Mouse (Mus musculus) adrenal gland, postnatal 4 days (tissue): ENCODE measurements around the gene Dstyk. TPM values are rescaled to one million over a fixed set of nuclear protein-coding genes. Genes with fewer than 3 reads are reported as not detected.
"Not testable (repeated sequence)": the region's sequence is repeated elsewhere in the genome, so short reads cannot be mapped to it uniquely, and the experiment has no call there.

Experiments used
- DNase-seq, 2 experiments: peaks; one replicate each; pipeline ENCODE4 v3.0.0; 2021 to 2022; ENCODE audit warnings: low spot score in 2 of 2, mixed read lengths in 2 of 2
- total RNA-seq, 2 experiments: library from RNA; stranded (reverse); gene quantifications; 2 replicates each; pipeline ENCODE4 v1.2.3; 2021

Dstyk gene
- total RNA-seq, 2 experiments from 2014 or later = 28.3 to 29.0 TPM

GRCm38 (mm10) chr1:132436320-132436958 is 19.1 kb downstream of the Dstyk start:
- DNase-seq = no peak

GRCm38 (mm10) chr1:132436960-132437359 is 19.6 kb downstream of the Dstyk start:
- no peak for DNase-seq

- no peak for DNase-seq
Measured at GRCm38 (mm10) chr1:132437389-132437788, 20.0 kb downstream of the Dstyk start.

- no peak for DNase-seq
Measured at GRCm38 (mm10) chr1:132440896-132441435, 23.6 kb downstream of the Dstyk start.

- no peak for DNase-seq
Measured at GRCm38 (mm10) chr1:132449742-132450141, 32.4 kb downstream of the Dstyk start.

GRCm38 (mm10) chr1:132464651-132465050 is 47.3 kb downstream of the Dstyk start:
- no peak for DNase-seq

- DNase-seq = peak; percentile 9 to 11
Measured at GRCm38 (mm10) chr1:132468926-132469325, 51.6 kb downstream of the Dstyk start.

GRCm38 (mm10) chr1:132469519-132469918 is 52.2 kb downstream of the Dstyk start:
- DNase-seq = no peak

- not testable (repeated sequence) for DNase-seq
Measured at GRCm38 (mm10) chr1:132470031-132470430, 52.7 kb downstream of the Dstyk start.

- no peak for DNase-seq
Measured at GRCm38 (mm10) chr1:132471032-132471431, 53.7 kb downstream of the Dstyk start.

GRCm38 (mm10) chr1:132471499-132471898 is 54.1 kb downstream of the Dstyk start:
- no peak for DNase-seq

- no peak for DNase-seq
Measured at GRCm38 (mm10) chr1:132472537-132472936, 55.2 kb downstream of the Dstyk start.

GRCm38 (mm10) chr1:132474496-132474895 is 57.1 kb downstream of the Dstyk start:
- no peak for DNase-seq

- DNase-seq = no peak
Measured at GRCm38 (mm10) chr1:132476575-132476927, 59.2 kb downstream of the Dstyk start.

- peak; percentile 67 to 75 for DNase-seq
Measured at GRCm38 (mm10) chr1:132476928-132477691, 59.8 kb downstream of the Dstyk start, which contains the start of gene Rbbp5. Gene Rbbp5, plus strand, starts transcription at chr1:132477365.

GRCm38 (mm10) chr1:132479438-132479837 is 62.1 kb downstream of the Dstyk start:
- no peak for DNase-seq

GRCm38 (mm10) chr1:132481619-132482018 is 64.3 kb downstream of the Dstyk start:
- DNase-seq = no peak

- no peak for DNase-seq
Measured at GRCm38 (mm10) chr1:132483234-132483633, 65.9 kb downstream of the Dstyk start.

- DNase-seq = no peak
Measured at GRCm38 (mm10) chr1:132483759-132484158, 66.4 kb downstream of the Dstyk start.

GRCm38 (mm10) chr1:132500535-132500934 is 83.2 kb downstream of the Dstyk start:
- DNase-seq = no peak

GRCm38 (mm10) chr1:132505155-132505554 is 87.8 kb downstream of the Dstyk start:
- no peak for DNase-seq

- DNase-seq = no peak
Measured at GRCm38 (mm10) chr1:132506058-132506457, 88.7 kb downstream of the Dstyk start, which contains the start of gene Tmem81. Gene Tmem81, plus strand, starts transcription at chr1:132506230.
